In genomic region chr10:86498673-86499391, GRCm38 (mm10) we compare ENCODE assay signal across 8 mouse cellular contexts. TPM values are rescaled to one million over a fixed set of nuclear protein-coding genes. Genes with fewer than 3 reads are reported as not detected.
DNase-seq lines count a peak whose midpoint lies in the region; ATAC-seq lines count a peak whose summit lies in the region.

Syn3 (minus strand) TSS chr10:86498896.

- peak within 1 kb of the TSS; percentile 83 for H3K4me2 ChIP-seq in embryonic facial prominence, embryonic 13.5 days
- peak within 1 kb of the TSS; percentile 86 for H3K4me2 ChIP-seq in limb, embryonic 12.5 days
- H3K4me2 ChIP-seq in midbrain, embryonic 14.5 days (ENCODE audit: low read length): peak within 1 kb of the TSS; percentile 78

- H3K27ac ChIP-seq in embryonic facial prominence, embryonic 13.5 days: peak within 1 kb of the TSS; percentile 68
- peak within 1 kb of the TSS; percentile 1; the same call in 1 of the 2 replicates for H3K27ac ChIP-seq in limb, embryonic 12.5 days
- peak within 1 kb of the TSS; percentile 81 for H3K27ac ChIP-seq in midbrain, embryonic 14.5 days (replicated peaks; ENCODE audit: low read depth, low read length)

- WGBS in embryonic facial prominence, embryonic 13.5 days: under 1% methylated on average over 21 of the region's 21 CpGs
- under 1% methylated on average over 21 of the region's 21 CpGs for WGBS in limb, embryonic 12.5 days
- WGBS in midbrain, embryonic 14.5 days: under 1% methylated on average over 21 of the region's 21 CpGs

- ATAC-seq in erythroblast, adult 5-6 weeks (replicated peaks; ENCODE audit: low FRiP score, poor library complexity, severe bottlenecking): no peak
- ATAC-seq in embryonic facial prominence, embryonic 13.5 days (ENCODE audit: insufficient number of reproducible peaks, insufficient read depth, low FRiP score, low TSS enrichment, low read depth): peak; percentile 96
- ATAC-seq in limb, embryonic 12.5 days (ENCODE audit: insufficient number of reproducible peaks, insufficient read depth, low FRiP score, low TSS enrichment, low read depth): peak; percentile 99
- ATAC-seq in midbrain, embryonic 14.5 days (ENCODE audit: low FRiP score, low TSS enrichment): peak; percentile 99

- peak within 1 kb of the TSS; percentile 77 for H3K9ac ChIP-seq in embryonic facial prominence, embryonic 13.5 days
- H3K9ac ChIP-seq in limb, embryonic 12.5 days (replicated peaks): peak within 1 kb of the TSS; percentile 69
- H3K9ac ChIP-seq in midbrain, embryonic 14.5 days (replicated peaks; ENCODE audit: low read length): peak within 1 kb of the TSS; percentile 74

- H3K4me1 ChIP-seq in erythroblast, embryonic 14.5 days (ENCODE audit: control insufficient read depth): peaks cover 2% of the 10 kb centered on the region; the same call in 1 of the 2 replicates
- peaks cover 12% of the 10 kb centered on the region for H3K4me1 ChIP-seq in embryonic facial prominence, embryonic 13.5 days
- peaks cover 16% of the 10 kb centered on the region for H3K4me1 ChIP-seq in limb, embryonic 12.5 days (replicated peaks)
- peaks cover 12% of the 10 kb centered on the region for H3K4me1 ChIP-seq in midbrain, embryonic 14.5 days (ENCODE audit: control insufficient read depth, insufficient read depth, low read length)

- H3K4me3 ChIP-seq in erythroblast, embryonic 14.5 days (replicated peaks): peak within 1 kb of the TSS; percentile 44
- peak within 1 kb of the TSS; percentile 57 for H3K4me3 ChIP-seq in embryonic facial prominence, embryonic 13.5 days
- H3K4me3 ChIP-seq in limb, embryonic 12.5 days (replicated peaks): peak within 1 kb of the TSS; percentile 62
- peak within 1 kb of the TSS; percentile 57 for H3K4me3 ChIP-seq in midbrain, embryonic 14.5 days (replicated peaks; ENCODE audit: low read depth, low read length)

- no peaks in the 10 kb centered on the region for H3K9me3 ChIP-seq in erythroblast, embryonic 14.5 days (ENCODE audit: control insufficient read depth, low read length)
- H3K9me3 ChIP-seq in embryonic facial prominence, embryonic 13.5 days: no peaks in the 10 kb centered on the region
- no peaks in the 10 kb centered on the region for H3K9me3 ChIP-seq in limb, embryonic 12.5 days
- no peaks in the 10 kb centered on the region for H3K9me3 ChIP-seq in midbrain, embryonic 14.5 days (ENCODE audit: control insufficient read depth, low read length)

- peaks cover 4% of the 10 kb centered on the region; the same call in 1 of the 2 replicates for H3K27me3 ChIP-seq in erythroblast, embryonic 14.5 days (ENCODE audit: control insufficient read depth)
- H3K27me3 ChIP-seq in embryonic facial prominence, embryonic 13.5 days: no peaks in the 10 kb centered on the region
- H3K27me3 ChIP-seq in limb, embryonic 12.5 days: peaks cover 3% of the 10 kb centered on the region; the same call in 1 of the 2 replicates
- H3K27me3 ChIP-seq in midbrain, embryonic 14.5 days (ENCODE audit: control insufficient read depth, insufficient read depth, low read length): no peaks in the 10 kb centered on the region

- peak; percentile 69 to 71 for DNase-seq in heart, adult 9 months (ENCODE audit: low spot score in 2 of 2)
- DNase-seq in kidney, adult 9 months: peak; percentile 97
- DNase-seq in midbrain, embryonic 14.5 days: peak; percentile 97
- DNase-seq in spleen, postnatal 14 days (ENCODE audit: low spot score in 2 of 2): peak; percentile 17 to 31

- H3K36me3 ChIP-seq in erythroblast, embryonic 14.5 days (ENCODE audit: control insufficient read depth): no peaks in the 10 kb centered on the region
- H3K36me3 ChIP-seq in embryonic facial prominence, embryonic 13.5 days: no peaks in the 10 kb centered on the region
- no peaks in the 10 kb centered on the region for H3K36me3 ChIP-seq in limb, embryonic 12.5 days
- H3K36me3 ChIP-seq in midbrain, embryonic 14.5 days (ENCODE audit: control insufficient read depth, insufficient read depth, low read length): no peaks in the 10 kb centered on the region

RNA-seq across cellular contexts. Expression of gene Syn3, which starts in this region (rescaled TPM):
- 0.01 TPM in 1 of 2 replicates, not detected in the other for polyA plus RNA-seq in erythroblast, embryonic 14.5 days (2012)
- total RNA-seq in erythroblast, adult 5-6 weeks (2015; ENCODE audit: low replicate concordance): not detected in 2 replicates
- total RNA-seq in erythroblast, adult 5-6 weeks (2017; ENCODE audit: low replicate concordance): 0.77 and 0.84 TPM in 2 replicates
- 3.9 and 4.9 TPM in 2 replicates for polyA plus RNA-seq in embryonic facial prominence, embryonic 13.5 days (2015; fragmentation: Nextera tagmentation; extraction: Ambion mirVana)
- 4.1 and 4.4 TPM in 2 replicates for polyA plus RNA-seq in limb, embryonic 12.5 days (2016; fragmentation: Nextera tagmentation; extraction: Ambion mirVana)
- polyA plus RNA-seq in midbrain, embryonic 14.5 days (2014; fragmentation: Nextera tagmentation; extraction: Ambion mirVana): 24.3 and 25.6 TPM in 2 replicates

Comparison
In these comparisons a context has a peak if more than half of its experiments do, and no peak if none do; other contexts are left out.
1. H3K27ac ChIP-seq: peak in every context shown above with its lines; median percentile 81 in midbrain, embryonic 14.5 days; 68 in embryonic facial prominence, embryonic 13.5 days; 1 in limb, embryonic 12.5 days.
2. DNase-seq: peak in every context shown above with its lines; median percentile 97 in kidney, adult 9 months; 97 in midbrain, embryonic 14.5 days; 70 in heart, adult 9 months; 24 in spleen, postnatal 14 days.